Mouse (Mus musculus) frontal cortex, postnatal 36 days (tissue): ENCODE data around the gene Mmadhc.

Source experiments
- DNase-seq, 2 experiments: peaks; one replicate each; pipeline ENCODE4 v3.0.0; 2022; ENCODE audit warnings: low spot score in 2 of 2

Mmadhc gene

DNA sequence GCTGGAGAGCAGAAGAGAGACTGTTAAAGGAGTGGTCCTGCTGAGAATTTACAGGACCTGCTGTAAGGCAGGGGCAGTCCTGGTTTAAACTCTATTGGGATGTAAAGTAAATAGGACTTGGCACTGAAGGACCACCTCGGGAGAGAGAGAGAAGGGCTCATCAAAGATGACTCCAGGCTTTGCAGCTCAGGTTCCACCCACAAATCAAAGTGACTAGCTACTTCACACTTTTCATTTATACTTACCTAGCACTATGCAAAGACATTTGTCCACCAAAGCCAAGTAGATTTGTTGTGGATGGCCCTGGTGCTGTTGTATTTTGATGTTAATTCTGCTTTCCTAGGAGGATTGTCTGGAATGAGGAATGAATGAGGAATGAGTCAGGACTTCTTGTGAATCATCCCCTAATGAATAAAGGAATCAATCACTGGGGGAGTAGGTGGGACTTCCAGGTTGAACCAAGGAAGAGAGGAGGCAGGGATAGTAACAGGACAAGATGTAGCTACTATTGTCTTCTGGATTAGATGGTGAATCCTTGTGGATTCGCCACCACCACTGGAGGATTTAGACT lies 31.3 kb downstream of the Mmadhc start:
- no peak for DNase-seq

DNA sequence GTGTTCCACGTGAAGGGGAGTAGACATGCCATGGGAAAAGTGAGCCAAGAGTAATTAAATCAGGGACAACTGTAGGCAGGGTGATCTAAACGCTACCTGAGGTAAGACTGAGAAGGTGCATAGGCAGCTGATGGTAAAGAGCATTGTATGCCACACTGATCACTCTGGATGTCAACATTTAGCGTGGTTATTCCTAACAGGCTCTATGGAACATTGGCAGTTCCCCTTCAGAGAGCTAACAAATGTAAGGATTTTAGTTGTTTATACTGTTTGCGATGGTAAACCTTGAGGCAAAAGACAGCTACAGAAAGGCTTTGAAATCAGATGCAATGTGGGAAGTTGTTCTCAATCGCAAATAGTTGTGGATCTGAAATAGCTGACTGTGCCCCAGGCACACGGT lies 32.5 kb downstream of the Mmadhc start:
- no peak for DNase-seq

DNA sequence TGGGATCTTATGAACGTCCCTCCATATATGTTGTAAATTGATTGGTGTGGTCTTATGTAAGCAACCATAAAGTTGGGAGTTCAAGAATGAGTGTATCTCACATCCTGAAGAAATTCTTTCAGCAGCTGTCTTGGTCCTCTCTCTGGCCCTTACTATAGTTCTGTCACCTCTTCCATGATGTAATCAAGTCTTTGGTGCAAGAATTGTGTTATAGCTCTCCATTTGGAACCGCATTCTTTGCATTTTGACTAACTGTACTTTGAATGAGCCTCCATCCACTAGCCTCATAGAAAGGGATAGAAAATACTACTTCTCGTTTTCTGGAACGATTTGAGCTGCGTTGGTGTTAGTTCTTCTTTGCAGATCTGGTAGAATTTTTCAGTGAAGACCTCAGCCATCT lies 41.6 kb downstream of the Mmadhc start:
- DNase-seq: no peak

DNA sequence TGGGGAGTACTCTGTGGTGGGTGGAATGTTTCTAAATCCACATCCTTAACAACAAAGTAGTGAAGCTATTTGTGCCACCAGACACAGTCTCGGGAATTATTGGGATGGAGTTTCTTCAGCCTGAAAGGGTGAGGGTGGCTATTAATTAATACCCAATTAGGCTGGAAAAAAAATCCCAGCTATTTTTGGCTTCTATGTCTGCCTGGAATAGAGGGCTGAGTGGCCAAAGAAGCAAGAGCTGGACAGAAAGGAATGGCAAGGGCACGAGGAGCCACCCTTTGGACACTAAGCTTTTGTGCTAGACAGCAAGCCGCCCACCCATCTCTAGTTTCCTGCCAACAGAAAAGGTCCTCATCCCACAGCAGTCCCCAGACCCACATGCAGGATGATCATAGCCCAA lies 48.0 kb downstream of the Mmadhc start:
- DNase-seq: no peak

DNA sequence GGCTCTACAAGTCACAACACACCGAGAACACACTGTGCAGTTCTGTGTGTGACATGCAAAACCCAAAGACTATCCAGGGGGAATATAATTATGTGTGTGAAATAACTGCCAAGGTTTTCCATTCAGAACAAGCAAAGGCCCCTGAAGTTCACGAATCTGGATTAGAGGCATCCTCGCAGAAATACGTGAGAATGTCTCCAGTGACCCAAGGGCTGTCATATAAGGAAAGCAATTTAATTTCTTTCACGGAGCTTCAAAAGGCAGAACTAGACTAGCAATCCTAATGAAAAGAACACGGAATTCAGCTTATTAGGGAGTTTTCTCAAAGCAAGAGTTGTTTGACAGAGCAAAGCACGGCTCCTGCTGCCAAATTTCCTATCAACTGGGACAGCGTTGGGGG lies 63.1 kb downstream of the Mmadhc start:
- no peak for DNase-seq
